Mouse (Mus musculus): ENCODE results near the gene Slain2. TPM values are rescaled to one million over a fixed set of nuclear protein-coding genes. Genes with fewer than 3 reads are reported as not detected.
A peak's percentile ranks its signal among the peaks of the same experiment; 100 is the strongest.
"Not testable (repeated sequence)": the region's sequence is repeated elsewhere in the genome, so short reads cannot be mapped to it uniquely, and the experiment has no call there.

Slain2 gene
- polyA plus RNA-seq, 1 experiment: 28.9 TPM

DNA sequence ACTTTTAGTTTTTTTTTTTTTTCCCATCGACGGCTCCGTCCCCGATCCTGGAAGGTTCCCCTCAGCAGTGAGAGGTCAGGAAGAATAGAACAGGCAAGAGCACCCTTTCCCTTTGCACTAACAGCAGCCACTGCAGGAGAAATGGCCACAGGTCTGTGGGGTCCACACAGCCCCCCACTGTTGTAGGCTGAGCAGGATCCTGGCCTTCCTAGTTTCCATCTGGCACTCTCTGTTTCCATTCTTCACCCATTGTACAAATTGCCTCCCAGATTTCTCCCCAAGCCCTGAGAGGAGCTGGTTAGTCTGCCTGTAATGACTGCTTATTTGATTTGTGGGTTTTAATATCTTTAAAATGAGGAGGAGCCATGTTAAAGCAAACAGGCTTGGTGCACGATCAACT lies 89.9 kb downstream of the Slain2 start:
- peaks cover 33% of the 10 kb centered on the region for H3K27me3 ChIP-seq (replicated peaks)
- TF ChIP-seq GATA1 (IDR thresholded peaks at IDR 0.05; ENCODE audit: borderline replicate concordance, low read length) (no peak), FLI1 (IDR thresholded peaks at IDR 0.05; ENCODE audit: low read length) (no peak)
- H3K36me3 ChIP-seq (replicated peaks; ENCODE audit: low read length): no peaks in the 10 kb centered on the region
- H3K9me3 ChIP-seq: 0 out of 2 replicates have a peak, but pooled peaks cover under 1% of the 10 kb centered on the region
- peaks cover 17% of the 10 kb centered on the region for H3K4me1 ChIP-seq
- no peak overlapping the region for H3K4me3 ChIP-seq (replicated peaks)

- Histone ChIP-seq H3K4me3 (replicated peaks) (peak within 1 kb of the TSS; percentile 89), H3K27me3 (replicated peaks) (peaks cover 31% of the 10 kb centered on the region), H3K36me3 (replicated peaks; ENCODE audit: low read length) (no peaks in the 10 kb centered on the region), H3K4me1 (peaks cover 17% of the 10 kb centered on the region), H3K9me3 (no peaks in the 10 kb centered on the region)
- TF ChIP-seq FLI1 (IDR thresholded peaks at IDR 0.05; ENCODE audit: low read length): no peak
- no peak for TF ChIP-seq GATA1 (IDR thresholded peaks at IDR 0.05; ENCODE audit: borderline replicate concordance, low read length)
Measured at GRCm38 (mm10) chr5:73006784-73007581, 92.9 kb downstream of the Slain2 start, which contains the start of gene Slc10a4. Slc10a4 (plus strand) TSS chr5:73006883.

- TF ChIP-seq FLI1 (IDR thresholded peaks at IDR 0.05; ENCODE audit: low read length) (no peak), GATA1 (IDR thresholded peaks at IDR 0.05; ENCODE audit: borderline replicate concordance, low read length) (no peak)
- Histone ChIP-seq H3K4me1 (peaks cover 17% of the 10 kb centered on the region), H3K27me3 (replicated peaks) (peaks cover 32% of the 10 kb centered on the region)
Measured at GRCm38 (mm10) chr5:73007582-73007959, 93.5 kb downstream of the Slain2 start.

GRCm38 (mm10) chr5:73008230-73008629 lies 94.1 kb downstream of the Slain2 start:
- Histone ChIP-seq H3K4me1 (peaks cover 22% of the 10 kb centered on the region), H3K27me3 (replicated peaks) (peaks cover 35% of the 10 kb centered on the region)
- H3K9me3 ChIP-seq; H3K36me3 ChIP-seq (replicated peaks; ENCODE audit: low read length); H3K4me3 ChIP-seq (replicated peaks): not testable (repeated sequence)

More at GRCm38 (mm10) chr5:73007582-73007959, 93.5 kb downstream of the Slain2 start:
- no peaks in the 10 kb centered on the region for H3K36me3 ChIP-seq (replicated peaks; ENCODE audit: low read length)
- no peaks in the 10 kb centered on the region for H3K9me3 ChIP-seq
- H3K4me3 ChIP-seq (replicated peaks): no peak overlapping the region

GRCm38 (mm10) chr5:73011806-73012205 lies 97.7 kb downstream of the Slain2 start:
- Histone ChIP-seq H3K4me1 (peaks cover 32% of the 10 kb centered on the region), H3K27me3 (replicated peaks) (peaks cover 32% of the 10 kb centered on the region)
- H3K9me3 ChIP-seq; H3K36me3 ChIP-seq (replicated peaks; ENCODE audit: low read length); H3K4me3 ChIP-seq (replicated peaks): not testable (repeated sequence)

- H3K9me3 ChIP-seq; H3K36me3 ChIP-seq (replicated peaks; ENCODE audit: low read length): not testable (repeated sequence)
- H3K4me3 ChIP-seq (replicated peaks): peak overlapping the region; percentile 74
- H3K4me1 ChIP-seq: peaks cover 23% of the 10 kb centered on the region
- H3K27me3 ChIP-seq (replicated peaks): peaks cover 26% of the 10 kb centered on the region
Measured at GRCm38 (mm10) chr5:73012884-73013610, 98.9 kb downstream of the Slain2 start.

DNA sequence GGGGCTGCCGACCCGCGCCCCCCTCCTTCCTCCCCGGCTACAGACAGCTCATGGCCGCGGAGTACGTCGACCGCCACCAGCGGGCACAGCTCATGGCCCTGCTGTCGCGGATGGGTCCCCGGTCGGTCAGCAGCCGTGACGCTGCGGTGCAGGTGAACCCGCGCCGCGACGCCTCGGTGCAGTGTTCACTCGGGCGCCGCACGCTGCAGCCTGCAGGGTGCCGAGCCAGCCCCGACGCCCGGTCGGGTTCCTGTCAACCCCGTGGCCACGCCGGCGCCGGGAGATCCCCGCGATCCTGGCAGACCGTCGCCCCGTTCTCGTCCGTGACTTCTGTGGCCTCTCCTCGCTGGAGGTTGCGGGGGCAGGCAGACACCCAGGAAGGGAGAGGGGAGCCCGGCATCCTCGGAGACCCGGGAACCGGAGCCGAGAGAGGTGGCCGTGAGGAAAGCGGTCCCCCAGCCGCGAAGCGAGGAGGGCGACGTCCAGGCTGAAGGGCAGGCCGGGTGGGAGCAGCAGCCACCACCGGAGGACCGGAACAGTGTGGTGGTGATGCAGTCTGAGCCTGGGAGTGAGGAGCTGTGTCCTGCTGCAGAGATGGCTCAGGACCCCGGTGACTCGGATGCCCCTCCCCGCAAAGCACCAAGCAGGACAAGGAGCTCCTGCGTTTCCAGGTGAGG lies 99.6 kb downstream of the Slain2 start:
- H3K27me3 ChIP-seq (replicated peaks): peaks cover 22% of the 10 kb centered on the region
- not testable (repeated sequence) for H3K36me3 ChIP-seq (replicated peaks; ENCODE audit: low read length); H3K9me3 ChIP-seq
- H3K4me1 ChIP-seq: peaks cover 18% of the 10 kb centered on the region
- peak overlapping the region; percentile 89 for H3K4me3 ChIP-seq (replicated peaks)

DNA sequence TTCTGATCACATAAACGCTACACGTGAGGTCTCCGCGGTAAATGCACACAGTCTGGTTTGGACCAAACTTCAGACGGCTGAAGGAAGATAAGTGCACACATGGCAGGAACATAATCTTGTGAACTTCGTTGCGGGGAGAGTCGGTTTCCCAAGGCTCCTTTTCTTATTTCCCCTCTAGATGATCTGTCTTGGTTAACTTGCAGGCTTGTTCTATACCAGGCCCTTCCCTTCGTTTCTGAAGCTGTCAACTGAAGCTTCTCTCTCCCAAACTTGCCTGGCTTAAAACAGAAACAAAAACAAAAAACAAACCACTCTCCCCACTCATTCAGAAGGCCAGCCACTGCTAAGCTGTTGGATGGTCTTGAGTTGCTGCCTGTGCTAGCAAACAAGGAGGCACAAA lies 100.6 kb downstream of the Slain2 start:
- Histone ChIP-seq H3K9me3 (no peaks in the 10 kb centered on the region), H3K4me3 (replicated peaks) (no peak overlapping the region), H3K27me3 (replicated peaks) (peaks cover 22% of the 10 kb centered on the region), H3K36me3 (replicated peaks; ENCODE audit: low read length) (no peaks in the 10 kb centered on the region), H3K4me1 (peaks cover 18% of the 10 kb centered on the region)
- TF ChIP-seq GATA1 (IDR thresholded peaks at IDR 0.05; ENCODE audit: borderline replicate concordance, low read length) (no peak), FLI1 (IDR thresholded peaks at IDR 0.05; ENCODE audit: low read length) (no peak)

GRCm38 (mm10) chr5:73023801-73024200 lies 109.7 kb downstream of the Slain2 start:
- Histone ChIP-seq H3K36me3 (replicated peaks; ENCODE audit: low read length) (peaks cover 72% of the 10 kb centered on the region), H3K4me3 (replicated peaks) (no peak overlapping the region), H3K4me1 (no peaks in the 10 kb centered on the region), H3K27me3 (replicated peaks) (no peaks in the 10 kb centered on the region), H3K9me3 (no peaks in the 10 kb centered on the region)
- TF ChIP-seq FLI1 (IDR thresholded peaks at IDR 0.05; ENCODE audit: low read length) (no peak), GATA1 (IDR thresholded peaks at IDR 0.05; ENCODE audit: borderline replicate concordance, low read length) (no peak)

Other genes starting within 250 kb of the Slain2 start
- gene Txk, start 161.5 kb upstream of the Slain2 start, polyA plus RNA-seq (2012; ENCODE audit: insufficient read depth, low replicate concordance): 0.11 TPM in 1 of 2 replicates, not detected in the other
- gene Tec, start 45.8 kb upstream of the Slain2 start, polyA plus RNA-seq (2012; ENCODE audit: insufficient read depth, low replicate concordance): 0.80 and 4.6 TPM in 2 replicates
- not detected in 2 replicates for gene Gm10135, start 60.4 kb downstream of the Slain2 start, polyA plus RNA-seq (2012; ENCODE audit: insufficient read depth, low replicate concordance)
- 1.2 TPM in 1 of 2 replicates, not detected in the other for gene Slc10a4, start 92.6 kb downstream of the Slain2 start, polyA plus RNA-seq (2012; ENCODE audit: insufficient read depth, low replicate concordance)

All from megakaryocyte, embryonic 14.5 days (primary cell).